Mouse (Mus musculus) hindbrain, embryonic 10.5 days (tissue): ENCODE measurements at regions not wholly inside any gene's neighbourhood (a gene's known extent, or its start where the extent isn't known, plus 50 kb on each side); places are given as distances from the start of the nearest gene placed in this dataset.
A peak's percentile ranks its signal among the peaks of the same experiment; 100 is the strongest.

Experiments
- DNase-seq: peaks from one replicate; pipeline ENCODE4 v3.0.0-alpha.2; 2017; ENCODE audit warnings: low spot score
- H3K27ac ChIP-seq: fragments of 300-500 bp; sonication (generic); 2 replicates; pipeline ENCODE4 v1.5.1; 2016; ENCODE audit warnings: mild to moderate bottlenecking, moderate library complexity
- H3K27me3 ChIP-seq: fragments of 300-500 bp; sonication (generic); 2 replicates; pipeline ENCODE4 v1.6.1; 2016; ENCODE audit warnings: mild to moderate bottlenecking; ENCODE audit not compliant: poor library complexity, insufficient read depth, severe bottlenecking
- H3K36me3 ChIP-seq: fragments of 300-500 bp; sonication (generic); 2 replicates; pipeline ENCODE4 v1.6.1; 2016; ENCODE audit warnings: mild to moderate bottlenecking, moderate library complexity
- H3K4me1 ChIP-seq: fragments of 300-500 bp; sonication (generic); replicated peaks from 2 replicates; pipeline ENCODE4 v1.6.1; 2016; ENCODE audit warnings: mild to moderate bottlenecking
- H3K4me3 ChIP-seq: fragments of 300-500 bp; sonication (generic); 2 replicates; pipeline ENCODE4 v1.5.1; 2016; ENCODE audit warnings: mild to moderate bottlenecking, moderate library complexity
- H3K9me3 ChIP-seq: fragments of 300-500 bp; sonication (generic); 2 replicates; pipeline ENCODE4 v1.6.1; 2016; ENCODE audit warnings: mild to moderate bottlenecking, moderate library complexity
- WGBS: fragments of 180-500 bp; shearing (Covaris S2); methylation state at CpG from one replicate; pipeline ENCODE4 v1.1.7; 2016; 5-methylcytosine and 5-hydroxymethylcytosine counted together

DNA sequence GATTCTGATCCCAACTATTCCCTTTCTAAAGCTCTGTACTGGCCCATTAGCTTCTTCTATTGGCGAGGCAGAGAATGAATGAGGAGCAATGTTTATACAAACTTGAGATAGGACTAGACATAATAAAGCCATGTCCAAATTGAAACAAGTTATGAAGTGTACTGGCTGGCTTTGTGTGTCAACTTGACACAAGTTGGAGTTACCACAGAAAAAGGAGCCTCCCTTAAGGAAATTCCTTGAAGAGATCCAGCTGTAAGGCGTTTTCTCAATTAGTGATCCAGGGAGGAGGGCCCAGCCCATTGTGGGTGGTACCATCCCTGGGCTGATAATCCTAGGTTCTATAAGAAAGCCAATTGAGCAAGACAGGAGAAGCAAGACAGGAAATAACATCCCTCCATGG is 135.9 kb upstream of the Cr2 start:
- no peaks in the 10 kb centered on the region for H3K4me1 ChIP-seq
- H3K27me3 ChIP-seq, result no peaks in the 10 kb centered on the region
- no peak overlapping the region for H3K27ac ChIP-seq
- H3K9me3 ChIP-seq, result no peaks in the 10 kb centered on the region
- 75% methylated on average over 2 of the region's 2 CpGs for WGBS
- no peak overlapping the region for H3K4me3 ChIP-seq
- H3K36me3 ChIP-seq, result no peaks in the 10 kb centered on the region
- no peak for DNase-seq

DNA sequence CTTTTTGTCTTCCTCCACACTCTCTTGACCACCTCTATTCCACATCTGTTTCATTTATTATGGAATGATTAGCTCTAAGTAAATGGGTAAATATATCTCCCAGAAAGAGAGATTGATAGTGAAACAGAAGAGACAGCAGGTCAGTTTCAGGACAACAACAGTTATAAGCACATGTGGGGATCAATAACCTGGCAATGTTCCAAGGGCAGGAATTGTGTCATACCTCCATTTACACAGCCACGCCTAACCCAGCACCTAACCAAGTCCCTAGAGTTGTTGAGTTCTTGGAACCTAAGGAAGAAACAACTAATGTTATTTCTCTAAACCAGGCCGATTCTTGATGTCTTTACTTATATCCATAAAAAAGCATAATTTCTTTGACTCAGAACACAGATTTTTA is 108.6 kb upstream of the Cr2 start:
- H3K36me3 ChIP-seq, result no peaks in the 10 kb centered on the region
- WGBS, result 87% methylated on average over 2 of the region's 2 CpGs
- no peaks in the 10 kb centered on the region for H3K27me3 ChIP-seq
- DNase-seq, result no peak
- no peaks in the 10 kb centered on the region for H3K4me1 ChIP-seq
- H3K9me3 ChIP-seq, result no peaks in the 10 kb centered on the region
- H3K27ac ChIP-seq, result no peak overlapping the region
- no peak overlapping the region for H3K4me3 ChIP-seq

DNA sequence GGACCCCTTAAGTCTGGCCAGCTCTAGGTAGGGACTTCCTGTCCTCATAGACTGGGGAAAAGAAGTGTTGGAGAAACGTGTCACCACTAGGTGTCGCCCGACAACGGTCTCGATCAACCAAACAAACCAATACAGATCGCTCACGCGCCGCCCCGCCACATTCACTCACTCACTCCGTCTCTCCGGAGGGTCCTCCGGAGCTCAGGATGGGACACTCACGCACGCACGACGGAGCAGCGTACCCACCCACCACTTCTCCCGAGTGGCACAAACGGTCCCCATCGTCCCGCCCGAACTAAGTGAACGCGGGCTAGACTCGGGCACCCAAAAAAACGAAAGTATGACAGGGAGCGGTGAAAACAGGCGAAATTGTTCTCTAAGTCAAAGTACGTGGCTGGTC is 65.0 kb upstream of the Cr2 start:
- H3K36me3 ChIP-seq, result no peaks in the 10 kb centered on the region
- no peaks in the 10 kb centered on the region for H3K27me3 ChIP-seq
- no peaks in the 10 kb centered on the region for H3K9me3 ChIP-seq
- 4% methylated on average over 30 of the region's 30 CpGs for WGBS
- H3K4me1 ChIP-seq, result no peaks in the 10 kb centered on the region
- H3K27ac ChIP-seq, result no peak overlapping the region
- DNase-seq, result peak; percentile 100
- no peak overlapping the region for H3K4me3 ChIP-seq

DNA sequence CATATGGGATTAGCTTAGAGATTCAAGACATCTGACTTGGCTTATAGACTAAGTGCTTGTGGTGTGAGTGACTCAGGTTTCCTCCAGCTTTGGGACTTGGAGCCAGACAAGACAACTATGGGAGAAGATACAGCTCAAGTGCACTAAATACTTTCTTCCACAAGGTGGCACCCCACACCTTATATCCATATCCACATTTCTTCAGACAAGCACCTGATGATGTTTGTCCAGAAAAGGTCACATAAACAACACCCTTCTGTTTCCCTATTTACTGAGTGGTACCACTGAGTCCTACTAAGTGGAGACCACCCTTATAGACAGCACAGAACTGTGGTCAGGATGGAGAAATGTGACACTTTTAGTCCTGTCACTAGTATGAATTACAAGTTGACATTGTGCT is 56.1 kb upstream of the Cr2 start:
- DNase-seq, result peak; percentile 27
- no peak overlapping the region for H3K27ac ChIP-seq
- H3K36me3 ChIP-seq, result no peaks in the 10 kb centered on the region
- no peaks in the 10 kb centered on the region for H3K9me3 ChIP-seq
- H3K4me1 ChIP-seq, result no peaks in the 10 kb centered on the region
- H3K4me3 ChIP-seq, result no peak overlapping the region
- no peaks in the 10 kb centered on the region for H3K27me3 ChIP-seq

GRCm38 (mm10) chr1:195227007-195227406 is 50.5 kb upstream of the Cr2 start:
- no peaks in the 10 kb centered on the region for H3K27me3 ChIP-seq
- WGBS, result 83% methylated on average over 2 of the region's 2 CpGs
- H3K4me1 ChIP-seq, result no peaks in the 10 kb centered on the region
- H3K36me3 ChIP-seq, result no peaks in the 10 kb centered on the region
- no peak overlapping the region for H3K27ac ChIP-seq
- H3K9me3 ChIP-seq, result no peaks in the 10 kb centered on the region
- no peak for DNase-seq
- H3K4me3 ChIP-seq, result no peak overlapping the region
